Mouse (Mus musculus) heart, adult 11 months (tissue): Measurements from ENCODE around the gene Dph2.
A peak's percentile ranks its signal among the peaks of the same experiment; 100 is the strongest.

Experiments used
- DNase-seq: peaks from one replicate; pipeline ENCODE4 v3.0.0; 2022

The Dph2 gene

DNA sequence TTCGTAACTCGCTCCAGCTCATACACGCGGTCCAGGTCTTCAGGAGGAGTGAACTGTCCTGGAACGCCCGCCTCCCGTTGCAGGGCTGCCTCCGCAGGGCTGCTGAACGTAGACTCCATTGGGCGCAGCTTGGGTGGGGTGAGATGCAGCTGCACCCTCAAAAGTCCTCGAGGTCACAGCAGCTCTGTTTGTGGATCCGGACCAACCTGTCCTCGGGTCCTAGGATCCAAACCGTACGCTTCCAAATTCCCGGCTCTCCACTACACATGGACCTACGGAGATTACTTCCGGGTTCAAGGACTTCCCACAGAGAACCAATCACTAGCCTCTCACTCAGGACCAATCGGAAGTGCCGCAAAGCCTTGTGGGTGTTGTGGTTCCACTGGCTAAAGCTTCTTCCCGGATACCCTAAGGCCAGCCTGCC lies at the start of gene Dph2:
TSS of gene Dph2 (minus strand) at position 295 of the 424 bp plus-strand sequence.
- peak; percentile 99 for DNase-seq

DNA sequence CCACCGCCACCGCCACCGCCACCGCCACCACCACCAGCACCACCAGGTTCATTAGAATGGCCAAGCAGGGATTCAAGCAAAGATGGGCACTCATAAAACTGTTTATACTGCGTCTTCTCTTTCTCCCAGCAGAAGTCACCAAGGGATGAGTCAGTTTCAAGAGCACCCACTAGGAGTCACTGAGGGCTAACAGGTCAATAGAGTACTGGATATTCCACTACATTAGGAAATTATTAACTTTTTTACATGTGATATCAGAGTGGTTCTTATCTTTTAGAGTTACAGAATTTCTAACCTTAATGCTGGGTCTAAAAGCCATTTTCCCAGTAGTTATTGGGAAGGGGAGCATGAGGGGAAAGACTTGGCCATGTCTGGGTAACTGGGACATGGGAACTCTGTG lies 45.1 kb upstream of the Dph2 start:
- DNase-seq = no peak

DNA sequence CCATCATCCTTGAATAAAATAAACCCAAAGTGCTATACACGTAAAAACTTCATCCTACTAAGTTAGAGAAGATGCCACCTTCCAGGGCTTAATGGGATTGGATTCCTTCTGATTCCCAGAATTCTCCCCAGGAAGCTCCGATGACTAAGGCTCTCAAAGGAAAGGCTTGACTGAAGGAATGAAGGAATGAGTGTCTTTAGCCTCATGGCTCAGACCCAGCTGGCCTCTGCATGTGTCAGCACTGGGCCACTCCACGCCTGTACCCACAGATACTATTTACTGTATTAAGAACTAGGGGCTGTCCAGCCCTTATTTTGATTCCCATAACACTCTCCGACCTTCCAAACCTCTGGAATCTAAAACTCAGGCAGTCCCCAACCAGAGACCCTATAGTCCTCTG lies 42.2 kb upstream of the Dph2 start:
- DNase-seq = no peak

DNA sequence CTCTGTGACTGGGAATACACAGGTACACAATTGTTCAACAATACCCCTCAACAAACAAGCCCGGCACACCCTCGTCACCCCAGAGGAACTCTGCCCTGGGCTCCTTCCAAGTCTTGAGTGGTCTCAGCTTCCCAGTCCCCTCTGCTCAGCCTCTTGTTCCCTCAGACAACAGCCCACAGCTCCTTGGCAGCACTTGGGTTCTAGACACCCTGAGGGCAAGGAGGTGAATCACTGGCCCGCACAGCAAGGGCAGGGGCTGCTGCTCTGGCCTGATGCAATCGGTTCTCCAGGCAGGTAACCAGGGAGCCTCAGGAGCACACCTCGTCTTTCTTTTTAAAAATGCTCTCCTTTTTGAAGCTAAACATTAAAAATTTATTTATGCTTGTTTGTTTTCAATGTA lies 41.4 kb upstream of the Dph2 start:
- no peak for DNase-seq

DNA sequence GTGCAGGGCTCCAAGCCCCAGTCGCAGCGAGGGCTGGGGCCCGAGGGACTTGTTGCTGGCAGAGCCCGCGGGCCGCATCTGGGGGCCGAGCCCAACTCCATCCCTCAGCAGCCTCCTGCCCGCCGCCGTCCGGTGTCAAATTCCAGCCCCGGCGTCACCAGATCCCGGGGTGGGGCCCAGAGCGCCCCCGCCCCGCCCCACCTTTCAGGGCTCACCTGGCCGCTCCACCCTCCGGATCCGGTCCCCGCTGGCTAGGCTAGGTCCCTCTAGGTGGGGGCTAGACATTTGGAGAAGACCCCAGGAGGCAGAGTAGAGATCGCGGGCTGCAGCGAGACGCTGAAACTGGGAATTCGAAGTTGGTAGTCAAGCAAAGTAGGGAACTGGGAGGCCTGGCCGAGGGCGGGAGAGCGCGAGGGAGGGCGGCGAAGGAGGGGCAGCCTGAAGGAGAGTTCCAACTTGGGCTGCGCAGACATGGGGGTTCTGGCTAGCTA lies 37.6 kb upstream of the Dph2 start, which contains the start of gene Artn:
TSS of gene Artn (minus strand) at position 373 of the 491 bp plus-strand sequence.
- DNase-seq = no peak

DNA sequence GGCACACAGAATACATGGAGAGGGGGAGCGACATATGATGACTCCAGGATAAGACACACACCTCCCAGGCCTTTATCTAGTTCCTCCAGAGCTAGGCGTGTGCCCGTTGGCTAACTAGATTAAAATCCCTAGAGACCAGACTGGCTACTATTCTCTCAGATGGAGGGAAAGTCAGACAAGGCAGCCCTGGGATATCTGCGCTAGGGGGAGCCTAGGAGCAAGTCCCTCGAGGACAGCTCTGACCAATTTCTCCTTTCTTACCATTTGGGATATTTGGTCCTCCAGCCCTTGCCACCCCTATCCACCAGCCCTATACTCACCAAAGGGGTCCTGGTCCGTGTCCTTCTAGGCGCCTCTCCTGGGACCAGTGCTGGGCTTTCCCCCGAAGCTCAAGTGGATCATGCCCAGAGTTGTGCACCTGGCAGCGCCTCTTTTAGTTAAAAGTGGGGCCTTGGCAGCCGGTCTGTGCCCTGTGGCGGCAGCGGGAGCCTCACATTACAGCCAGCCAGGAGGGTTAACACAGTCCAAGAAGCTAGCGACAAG lies 36.9 kb upstream of the Dph2 start:
- DNase-seq = peak; percentile 94

DNA sequence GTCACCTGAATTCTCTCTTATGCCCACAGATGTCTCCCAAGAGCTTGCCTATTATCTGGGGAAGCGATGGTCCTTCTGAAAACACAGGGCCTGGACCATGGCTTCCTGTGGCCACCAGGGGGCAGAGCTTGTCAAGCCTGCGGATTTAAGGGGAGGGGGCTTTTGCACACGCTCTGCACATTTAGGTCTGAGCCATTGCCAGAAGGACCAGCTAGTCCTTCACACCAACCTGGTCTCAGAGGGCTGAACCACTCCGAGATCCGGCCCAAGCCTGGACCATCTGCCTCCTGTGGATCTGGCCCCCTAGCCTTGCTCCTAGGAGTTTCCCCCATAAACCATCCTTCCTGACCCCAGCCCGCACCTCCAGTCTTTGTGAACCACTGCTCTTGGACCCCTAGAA lies 36.4 kb upstream of the Dph2 start:
- DNase-seq = no peak

DNA sequence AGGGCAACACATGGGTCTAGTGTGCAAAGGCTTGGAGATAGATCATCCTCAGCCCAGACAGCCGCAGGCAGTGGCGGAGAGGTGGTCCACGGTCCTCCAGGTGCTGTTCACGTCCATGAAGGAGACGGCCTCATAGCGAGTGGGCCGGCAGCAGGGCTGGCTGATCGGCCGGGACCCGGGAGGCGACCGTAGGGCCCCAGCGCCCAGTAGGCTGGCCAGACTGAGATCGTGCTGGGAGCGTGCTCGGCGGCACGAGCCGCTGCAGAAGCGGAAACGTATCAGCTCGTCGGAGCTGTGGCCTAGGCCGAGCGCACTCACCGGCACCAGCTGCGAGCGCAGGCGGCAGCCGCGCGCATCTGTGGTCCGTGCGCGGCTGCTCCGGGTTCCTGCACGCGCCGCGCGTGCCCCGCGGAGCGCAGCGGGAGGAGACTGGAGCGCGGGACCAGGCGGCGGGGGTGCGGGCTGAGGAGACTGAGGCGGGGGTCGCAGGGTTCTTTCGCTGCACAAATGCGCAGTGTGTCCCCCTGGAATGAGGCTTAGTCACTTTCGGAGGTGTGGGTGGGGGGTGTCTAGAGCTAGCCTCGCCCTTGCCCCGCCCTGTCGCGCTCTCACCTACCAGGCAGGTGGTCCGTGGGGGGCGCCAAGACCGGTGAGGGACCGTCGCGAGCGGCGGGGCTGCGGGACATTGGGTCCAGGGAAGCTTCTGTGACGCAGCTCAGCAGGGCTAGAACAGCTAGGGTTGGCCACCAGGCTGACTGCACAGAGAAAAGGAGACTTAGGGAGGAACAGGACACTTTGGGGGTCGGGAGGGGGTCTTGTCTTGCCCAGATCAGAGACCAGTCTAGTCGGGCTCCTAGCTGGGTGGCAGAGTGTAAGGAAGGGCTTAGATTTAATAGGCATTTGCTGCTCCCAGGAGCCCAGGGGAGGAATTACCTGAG lies 35.0 kb upstream of the Dph2 start:
- DNase-seq = no peak

DNA sequence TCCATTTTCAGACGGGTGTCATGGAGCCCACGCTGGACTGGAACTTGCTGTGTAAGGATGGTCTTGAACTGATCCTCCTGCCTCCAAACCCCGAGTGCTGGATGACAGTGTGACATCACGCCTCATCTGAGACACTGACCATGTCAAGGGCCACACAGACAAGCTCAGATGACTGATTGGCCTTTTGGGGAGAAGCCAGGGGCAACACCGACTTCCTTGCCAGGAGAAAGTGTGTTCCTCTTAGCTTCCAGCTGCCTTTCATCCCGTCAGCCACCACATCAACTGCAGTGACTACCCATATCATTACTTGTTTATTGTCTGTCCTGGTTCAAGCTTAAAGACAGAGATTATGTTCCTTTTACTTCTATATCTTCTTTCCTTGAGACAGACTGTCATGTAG lies 33.1 kb upstream of the Dph2 start:
- no peak for DNase-seq

DNA sequence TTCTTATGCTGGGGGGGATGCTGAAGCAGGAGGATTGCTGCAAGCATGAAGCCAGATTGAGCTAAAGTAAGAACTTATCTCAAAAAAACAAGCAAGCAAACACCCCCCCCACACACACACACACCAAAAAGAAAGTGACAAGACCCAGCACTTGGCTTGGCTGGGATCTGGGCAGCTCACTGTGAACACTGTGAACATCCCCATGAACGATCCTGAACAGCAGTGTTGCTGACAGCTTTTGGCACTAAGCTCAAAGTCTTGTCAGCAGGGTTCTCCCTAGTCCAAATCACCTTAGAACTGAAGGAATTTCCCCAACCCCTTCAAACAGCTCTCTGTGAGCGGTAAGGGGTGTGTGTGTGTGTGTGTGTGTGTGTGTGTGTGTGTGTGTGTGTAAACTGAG lies 31.6 kb upstream of the Dph2 start:
- DNase-seq = no peak

DNA sequence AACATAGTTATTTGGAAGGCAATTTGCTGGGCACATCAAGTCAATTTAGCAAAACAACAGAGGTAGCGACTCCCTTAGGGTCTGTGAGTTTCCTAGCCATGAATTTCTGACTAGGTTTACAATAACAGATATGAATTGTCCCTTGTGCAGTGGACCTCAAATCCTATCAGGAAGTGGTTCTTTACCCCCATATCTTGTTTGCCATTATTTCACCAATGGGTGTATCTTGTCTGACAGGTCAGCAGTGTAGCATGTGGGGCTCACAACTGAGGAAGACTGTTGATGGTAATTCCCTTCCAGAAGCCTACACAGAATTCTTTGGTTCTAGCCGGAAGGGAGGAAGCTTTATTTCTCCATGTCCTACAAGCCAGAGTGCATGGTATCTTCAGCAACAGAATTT lies 29.5 kb upstream of the Dph2 start:
- no peak for DNase-seq

DNA sequence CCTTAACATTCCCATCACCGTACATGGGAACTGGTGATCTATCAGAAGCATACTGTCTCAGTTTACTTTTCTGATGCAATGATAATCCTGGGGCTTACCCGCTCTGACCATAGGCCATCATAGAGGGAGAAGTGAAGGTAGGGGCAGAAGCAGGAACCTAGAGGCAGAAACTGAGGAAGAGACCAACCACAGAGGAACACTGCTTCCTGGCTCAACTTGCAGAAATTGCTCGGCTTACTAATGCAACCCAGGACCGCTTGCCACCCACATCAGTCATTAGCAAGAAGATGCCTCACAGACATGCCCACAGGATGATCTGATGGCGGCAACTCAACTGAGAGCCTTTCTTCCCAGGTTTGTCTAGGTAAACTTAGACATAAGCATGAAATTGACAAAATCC lies 26.9 kb upstream of the Dph2 start:
- no peak for DNase-seq

DNA sequence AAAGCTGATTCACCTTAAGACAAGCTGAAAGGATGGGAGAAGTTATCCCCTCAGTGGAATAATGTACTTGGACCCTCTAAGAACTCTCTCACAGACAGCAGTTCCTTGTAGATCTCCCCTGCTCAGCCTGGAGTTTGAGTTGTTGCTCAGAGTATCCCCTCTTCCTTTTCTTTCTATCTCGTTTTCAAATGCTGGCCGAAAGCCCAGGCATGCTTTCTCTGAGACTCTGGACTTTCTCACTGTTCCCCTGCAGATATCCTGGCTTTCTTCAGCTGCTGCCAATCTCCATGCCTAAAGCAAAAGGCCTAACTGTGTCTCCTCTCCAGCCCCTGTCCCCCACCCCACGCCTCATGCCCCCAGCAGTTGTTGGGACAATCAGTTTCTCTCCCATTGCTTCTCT lies 26.4 kb upstream of the Dph2 start:
- DNase-seq = no peak

DNA sequence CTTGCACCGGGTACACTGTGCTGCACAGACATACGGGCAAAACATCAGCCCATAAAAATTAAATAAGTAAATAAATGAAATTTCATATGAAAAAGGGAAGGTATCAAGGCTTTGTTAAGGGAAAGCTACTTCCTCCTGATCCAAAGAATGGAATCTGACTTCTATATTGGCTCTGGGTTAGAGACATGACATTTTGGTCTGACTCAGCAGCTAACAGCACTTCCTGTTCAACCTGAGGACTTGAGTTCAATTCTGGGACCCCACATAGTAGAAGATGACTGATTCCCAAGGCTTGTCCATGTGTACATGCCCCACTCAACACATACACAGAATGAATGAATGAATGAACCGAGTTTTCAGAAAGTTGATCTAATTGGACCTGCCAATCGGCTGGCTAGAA lies 26.0 kb upstream of the Dph2 start:
- DNase-seq = no peak

DNA sequence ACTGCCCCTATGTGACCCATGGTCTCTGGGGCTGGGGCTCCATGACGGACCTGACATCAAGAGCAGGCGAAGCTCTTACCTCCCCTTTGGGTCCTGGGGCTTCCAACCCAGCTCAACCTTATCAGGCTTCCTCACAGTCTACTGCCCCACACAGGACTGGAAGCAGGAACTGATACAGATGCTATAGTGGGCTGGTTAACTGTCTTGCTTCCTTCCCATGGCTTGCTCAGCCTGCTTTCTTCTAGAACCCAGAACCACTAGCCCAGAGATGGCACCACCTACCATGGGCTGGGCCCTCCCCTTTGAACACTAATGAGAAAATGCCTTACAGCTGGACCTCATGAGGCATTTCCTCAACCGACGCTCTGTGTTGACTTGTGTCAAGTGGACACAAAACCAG lies 25.6 kb upstream of the Dph2 start:
- no peak for DNase-seq

DNA sequence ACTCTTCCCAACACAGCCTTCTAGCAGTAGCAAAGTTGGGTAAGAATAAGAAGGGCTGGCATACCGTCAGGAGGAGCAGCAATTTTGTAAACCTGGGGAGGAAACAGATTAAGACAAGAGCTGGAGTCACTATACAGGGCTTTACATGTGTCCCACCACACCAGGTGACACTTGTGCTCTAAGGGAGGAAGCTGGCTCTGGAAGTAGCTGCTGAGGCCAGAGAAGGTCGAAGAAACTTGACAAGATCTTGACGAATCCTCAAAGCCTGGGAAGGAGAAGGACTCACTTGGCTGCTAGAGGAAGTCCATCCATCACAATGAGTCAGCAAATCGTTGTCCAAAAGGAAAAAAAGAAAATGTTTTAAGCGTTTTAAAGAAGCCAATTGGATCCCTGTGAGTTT lies 24.6 kb upstream of the Dph2 start:
- DNase-seq = no peak

DNA sequence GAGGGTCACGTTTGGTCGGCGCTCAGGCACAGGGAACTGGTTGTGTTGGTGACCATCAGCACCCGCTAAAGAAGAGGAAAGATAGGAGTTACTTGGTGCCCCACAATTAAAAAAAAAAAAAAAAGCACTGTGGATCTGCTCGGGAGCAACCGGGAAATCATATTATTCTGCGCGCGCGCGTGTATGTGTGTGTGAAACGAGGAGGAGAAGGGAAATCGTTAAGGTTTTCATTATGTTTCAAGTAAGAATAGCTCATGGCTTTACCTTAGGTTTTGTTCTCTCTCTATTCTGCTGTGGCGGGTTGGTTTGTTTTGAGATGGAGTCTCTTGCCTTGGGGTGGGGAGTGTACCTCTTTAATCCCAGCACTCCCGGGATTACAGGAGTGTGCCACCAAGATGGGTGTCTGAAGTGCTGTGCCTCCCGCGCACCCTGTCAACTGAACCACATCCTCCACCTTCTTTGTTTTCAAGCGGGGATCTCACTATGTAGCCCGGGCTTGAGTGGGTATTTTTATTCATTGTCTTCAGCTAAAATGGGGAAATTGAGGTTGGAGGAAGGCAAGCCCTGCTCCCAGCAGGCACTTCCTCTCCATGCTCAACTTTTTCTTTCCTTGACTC lies 23.8 kb upstream of the Dph2 start:
- no peak for DNase-seq

DNA sequence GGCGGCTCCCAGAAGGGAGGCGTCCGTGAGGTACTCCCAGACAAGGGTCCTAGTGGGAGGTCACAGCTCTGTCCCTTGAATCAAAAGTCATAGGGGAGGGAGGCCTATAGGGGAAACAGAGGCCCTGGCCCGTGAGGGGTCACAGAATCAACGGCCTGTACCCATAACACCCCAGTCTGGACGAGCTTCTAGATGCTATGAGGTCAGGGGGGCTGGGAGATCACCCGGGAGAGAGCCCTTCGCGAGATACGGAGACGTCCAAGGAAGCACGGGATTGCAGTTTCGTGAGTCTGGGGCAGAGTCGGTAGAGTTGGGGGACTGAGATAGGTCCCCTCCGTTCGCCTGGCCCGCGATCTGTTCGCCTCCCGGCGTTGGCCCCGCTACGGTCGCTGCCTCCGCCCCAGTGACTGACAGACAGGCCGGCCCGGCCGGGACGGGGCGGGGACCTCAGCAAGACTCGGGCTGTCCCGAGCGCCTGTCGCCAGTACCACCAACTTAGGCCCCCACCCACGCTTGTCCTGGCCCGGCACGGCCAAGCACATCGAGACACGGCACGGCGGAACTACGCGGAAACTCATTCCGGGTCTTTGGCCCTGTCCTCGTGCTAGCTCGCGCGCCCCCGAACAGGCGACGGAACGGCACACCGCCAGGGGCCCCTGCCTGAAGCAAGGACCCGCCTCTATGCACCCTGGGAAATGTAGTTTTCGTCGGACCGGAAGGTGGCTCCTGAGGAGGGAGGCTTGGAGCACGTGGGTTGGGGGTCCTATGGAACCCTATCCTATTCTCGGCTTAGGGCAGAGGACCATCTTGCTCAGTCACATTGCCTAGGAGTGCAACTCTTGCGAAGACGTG lies 23.0 kb upstream of the Dph2 start, which contains the start of gene Ipo13:
TSS of gene Ipo13 (minus strand) at position 409 of the 852 bp plus-strand sequence.
- DNase-seq = peak; percentile 99

DNA sequence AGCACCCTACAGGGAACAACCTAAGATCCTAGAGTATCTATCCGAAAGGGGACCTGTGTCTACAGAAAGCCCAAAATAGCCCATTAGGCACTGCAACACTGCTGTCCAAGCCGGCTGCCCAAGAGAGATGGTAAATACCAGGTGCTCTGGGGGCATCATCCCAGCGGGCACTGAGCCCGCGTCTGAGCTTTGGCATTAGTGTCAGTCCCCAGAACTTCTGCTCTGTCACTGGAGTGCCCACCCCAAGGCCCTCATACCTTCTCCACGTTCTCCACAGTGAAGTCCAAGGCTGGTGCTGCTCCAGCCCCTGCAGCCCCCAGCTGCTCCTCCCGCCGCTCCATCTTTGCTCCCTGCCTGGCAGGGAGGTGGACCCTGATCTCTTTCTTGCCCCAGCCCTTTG lies 22.2 kb upstream of the Dph2 start:
- DNase-seq = peak; percentile 95

DNA sequence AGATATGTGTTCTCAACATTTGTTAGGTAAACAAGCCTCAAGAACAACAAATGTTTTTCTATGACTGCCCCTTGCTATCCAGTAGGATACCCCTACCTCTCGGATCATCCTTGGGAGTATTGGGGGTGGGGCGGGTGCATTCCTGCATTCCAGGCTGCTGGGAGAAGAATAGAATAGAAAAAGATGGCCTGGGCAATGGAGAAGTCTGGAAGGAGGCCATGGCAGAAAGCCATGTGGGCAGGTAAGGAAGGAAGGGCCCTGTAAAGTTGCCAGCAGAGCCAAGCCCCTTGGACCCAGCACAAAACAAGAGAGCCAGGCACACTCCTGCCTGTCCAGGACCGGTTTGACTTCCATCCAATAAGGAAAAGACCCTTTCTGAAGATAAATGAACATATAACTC lies 21.6 kb upstream of the Dph2 start:
- DNase-seq = peak; percentile 93

DNA sequence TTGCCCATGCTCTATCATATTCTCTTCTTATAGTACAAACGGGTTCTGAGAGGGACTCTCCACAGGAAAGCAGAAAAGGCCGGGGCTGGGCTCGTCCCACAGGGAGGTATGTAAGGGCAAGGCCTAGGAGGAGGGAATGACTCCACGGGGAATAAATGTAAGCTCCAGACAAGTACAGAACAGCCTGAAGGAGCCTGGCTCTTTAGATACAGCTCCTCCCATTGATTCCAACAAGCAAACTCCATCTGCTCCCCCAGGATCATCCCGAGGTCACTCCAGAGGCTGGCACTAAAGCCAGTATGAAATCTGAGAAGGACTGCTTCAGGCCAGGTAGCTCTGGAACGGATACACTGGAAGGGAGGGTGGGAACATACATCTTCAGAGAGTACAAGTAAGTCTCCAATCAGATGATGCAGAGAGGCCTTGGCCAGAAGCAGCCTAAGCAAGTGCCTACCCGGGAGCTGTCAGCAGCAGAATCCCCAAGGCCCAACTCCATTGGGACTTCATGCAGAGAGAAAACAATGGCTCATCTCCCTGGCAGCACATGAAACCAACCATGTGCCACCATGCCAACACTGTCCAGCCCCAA lies 20.9 kb upstream of the Dph2 start:
- no peak for DNase-seq

DNA sequence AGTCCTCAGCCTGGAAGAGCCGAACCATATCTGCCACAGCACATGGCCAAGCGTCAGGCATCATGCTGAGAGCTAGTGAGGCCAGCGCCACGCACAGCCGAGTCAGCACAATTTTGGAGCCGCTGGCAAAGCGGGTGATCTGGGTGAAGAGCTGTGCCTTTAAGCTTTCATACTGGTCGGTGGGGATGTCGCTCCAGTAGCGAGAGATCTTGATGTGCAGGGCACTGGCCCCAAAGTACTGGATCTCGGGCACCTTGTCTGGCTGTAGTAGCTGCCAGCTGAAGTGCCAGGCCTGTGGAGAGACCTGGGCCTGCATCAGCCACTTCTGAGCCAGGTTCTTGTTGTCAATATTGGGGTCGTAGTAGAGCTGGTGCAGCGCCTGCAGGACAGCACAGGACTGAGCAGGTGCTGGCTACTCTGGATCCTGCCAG lies 20.3 kb upstream of the Dph2 start:
- peak; percentile 92 for DNase-seq
